Comparison of ENCODE assay signal across 8 mouse cellular contexts in genomic region chr6:94647574-94648430, GRCm38 (mm10). TPM values are rescaled to one million over a fixed set of nuclear protein-coding genes. Genes with fewer than 3 reads are reported as not detected.
DNase-seq lines count a peak whose midpoint lies in the region; ATAC-seq and TF ChIP-seq lines count a peak whose summit lies in the region.

No protein-coding gene starts in this region.

- no peaks in the 10 kb centered on the region for H3K9me3 ChIP-seq in intestine, postnatal 0 days (ENCODE audit: control insufficient read depth)
- H3K9me3 ChIP-seq in liver, embryonic 12.5 days (replicated peaks), result no peaks in the 10 kb centered on the region
- H3K9me3 ChIP-seq in neural tube, embryonic 11.5 days (ENCODE audit: control insufficient read depth, low read length), result no peaks in the 10 kb centered on the region

- H3K9ac ChIP-seq in intestine, postnatal 0 days (ENCODE audit: low read depth, low read length), result no peak overlapping the region
- no peak overlapping the region for H3K9ac ChIP-seq in liver, embryonic 12.5 days
- H3K9ac ChIP-seq in neural tube, embryonic 11.5 days (ENCODE audit: low read length), result 0 out of 2 replicates have a peak overlapping the region, but pooled peaks have one; percentile 18

- no peak overlapping the region for H3K4me2 ChIP-seq in intestine, postnatal 0 days (replicated peaks; ENCODE audit: low read depth)
- no peak overlapping the region for H3K4me2 ChIP-seq in liver, embryonic 12.5 days
- H3K4me2 ChIP-seq in neural tube, embryonic 11.5 days (ENCODE audit: low read depth), result no peak overlapping the region

- peak; percentile 40; the same call in 1 of the 2 replicates for ATAC-seq in intestine, postnatal 0 days
- ATAC-seq in liver, embryonic 12.5 days, result peak; percentile 42; the same call in 1 of the 2 replicates
- peak; percentile 68; the same call in 1 of the 2 replicates for ATAC-seq in neural tube, embryonic 11.5 days (ENCODE audit: insufficient read depth, low FRiP score, low TSS enrichment)

- H3K36me3 ChIP-seq in intestine, postnatal 0 days (ENCODE audit: control insufficient read depth, insufficient read depth), result peaks cover 4% of the 10 kb centered on the region; the same call in 1 of the 2 replicates
- no peaks in the 10 kb centered on the region for H3K36me3 ChIP-seq in liver, embryonic 12.5 days
- no peaks in the 10 kb centered on the region for H3K36me3 ChIP-seq in neural tube, embryonic 11.5 days (ENCODE audit: control insufficient read depth, insufficient read depth, low read length)

- H3K4me1 ChIP-seq in intestine, postnatal 0 days (replicated peaks; ENCODE audit: control insufficient read depth, insufficient read depth, low read length), result peaks cover 26% of the 10 kb centered on the region
- peaks cover 11% of the 10 kb centered on the region; the same call in 1 of the 2 replicates for H3K4me1 ChIP-seq in liver, embryonic 12.5 days
- H3K4me1 ChIP-seq in neural tube, embryonic 11.5 days (ENCODE audit: control insufficient read depth, insufficient read depth, low read length), result peaks cover 21% of the 10 kb centered on the region

- 28% methylated on average over 10 of the region's 10 CpGs for WGBS in intestine, postnatal 0 days
- 21% methylated on average over 10 of the region's 10 CpGs for WGBS in liver, embryonic 12.5 days (ENCODE audit: insufficient replicate concordance)
- WGBS in neural tube, embryonic 11.5 days, result 15% methylated on average over 10 of the region's 10 CpGs

- peak; percentile 34 to 39 for DNase-seq in right cerebral cortex, adult 2 months (ENCODE audit: low spot score in 2 of 2)
- no peak for DNase-seq in right cerebral cortex, postnatal 36 days (ENCODE audit: low spot score in 2 of 2)
- peak; percentile 43 for DNase-seq in embryo, embryonic 11.5 days (ENCODE audit: low read depth, low spot score)
- DNase-seq in heart, adult 18-20 months, result peak; percentile 86 to 92
- DNase-seq in neural tube, embryonic 11.5 days (ENCODE audit: low spot score), result peak; percentile 59
- no peak for DNase-seq in natural killer cell, adult 2 months (ENCODE audit: low spot score in 2 of 2)

- H3K4me3 ChIP-seq in intestine, postnatal 0 days (ENCODE audit: low read depth, low read length), result no peak overlapping the region
- no peak overlapping the region for H3K4me3 ChIP-seq in liver, embryonic 12.5 days
- H3K4me3 ChIP-seq in neural tube, embryonic 11.5 days (ENCODE audit: low read depth, low read length), result no peak overlapping the region

- TF ChIP-seq CTCF in intestine, postnatal 0 days (IDR thresholded peaks at IDR 0.05; ENCODE audit: low read depth), result no peak

- no peaks in the 10 kb centered on the region for H3K27me3 ChIP-seq in intestine, postnatal 0 days (replicated peaks; ENCODE audit: control insufficient read depth, insufficient read depth, low read length)
- H3K27me3 ChIP-seq in liver, embryonic 12.5 days (replicated peaks), result peaks cover 21% of the 10 kb centered on the region; the same call in 1 of the 2 replicates
- no peaks in the 10 kb centered on the region for H3K27me3 ChIP-seq in neural tube, embryonic 11.5 days (ENCODE audit: control insufficient read depth, insufficient read depth, low read length)

- peak overlapping the region; percentile 35; the same call in 1 of the 2 replicates for H3K27ac ChIP-seq in intestine, postnatal 0 days (ENCODE audit: low read depth, low read length)
- H3K27ac ChIP-seq in liver, embryonic 12.5 days, result no peak overlapping the region
- H3K27ac ChIP-seq in neural tube, embryonic 11.5 days (ENCODE audit: low read depth, low read length), result peak overlapping the region; percentile 61

RNA-seq across cellular contexts. Expression of gene Lrig1, which starts 52.2 kb away (rescaled TPM):
- 10 to 100 TPM; 29.8 to 30.9 TPM for total RNA-seq in heart, adult 18-20 months (2021)
- polyA plus RNA-seq in intestine, postnatal 0 days (2015; fragmentation: Nextera tagmentation; extraction: Ambion mirVana), result 13.3 and 13.4 TPM in 2 replicates
- polyA plus RNA-seq in liver, embryonic 12.5 days (2016; fragmentation: Nextera tagmentation; extraction: Ambion mirVana), result 2.4 and 2.8 TPM in 2 replicates
- polyA plus RNA-seq in neural tube, embryonic 11.5 days (2014; fragmentation: Nextera tagmentation; extraction: Ambion mirVana), result 29.6 and 31.2 TPM in 2 replicates

Comparison
In these comparisons a context has a peak if more than half of its experiments do, and no peak if none do; other contexts are left out.
1. DNase-seq: peak in right cerebral cortex, adult 2 months (2 of 2), embryo, embryonic 11.5 days (single experiment), heart, adult 18-20 months (2 of 2) and neural tube, embryonic 11.5 days (single experiment); none in right cerebral cortex, postnatal 36 days (0 of 2) and natural killer cell, adult 2 months (0 of 2).
2. Peak in every context shown above with its lines, with median percentiles within 50 percentile points of each other: ATAC-seq.